Mouse (Mus musculus): ENCODE measurements around the gene Bbs9.
A peak's percentile ranks its signal among the peaks of the same experiment; 100 is the strongest.

Bbs9 gene

DNA sequence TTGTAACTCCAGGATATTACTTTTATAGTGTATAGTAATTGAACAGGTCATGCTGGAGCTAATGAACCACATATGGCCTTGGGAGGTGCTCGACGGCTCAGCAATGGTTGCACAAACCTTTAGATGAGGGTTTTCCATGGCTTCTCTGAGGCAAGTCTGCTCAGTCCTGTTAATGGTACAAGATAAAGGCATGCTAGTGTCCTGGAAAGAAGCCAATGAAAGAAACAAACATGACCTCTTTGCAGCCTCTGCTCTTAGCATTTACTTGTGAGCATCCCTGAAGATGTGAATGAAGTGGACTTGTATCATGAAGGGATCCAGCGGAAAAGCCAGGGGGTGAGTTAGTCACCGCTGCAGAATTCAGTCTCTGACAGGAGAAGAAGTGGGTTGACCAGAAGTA, 64.0 kb downstream of the Bbs9 start:
- no peak for DNase-seq

DNA sequence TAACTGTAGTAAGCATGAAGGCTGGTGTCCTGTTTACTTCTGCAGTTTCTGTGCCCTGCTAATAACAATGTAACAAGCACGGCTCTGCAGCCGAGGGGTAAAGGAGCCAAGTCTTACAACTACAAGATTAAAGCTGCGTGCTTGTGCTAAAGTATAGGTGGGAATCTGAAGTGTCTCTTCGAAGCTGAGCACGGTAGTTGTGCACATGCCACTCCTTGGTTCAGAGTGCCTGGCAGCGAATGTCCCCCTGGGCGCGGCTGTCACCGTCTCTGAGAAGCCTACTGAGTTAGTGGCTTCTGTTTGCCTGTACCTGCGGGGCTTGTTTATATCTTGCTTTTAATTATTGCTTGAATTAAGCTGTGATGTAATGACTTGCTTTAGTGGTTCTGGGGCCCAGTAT, 65.6 kb downstream of the Bbs9 start:
- DNase-seq: no peak

DNA sequence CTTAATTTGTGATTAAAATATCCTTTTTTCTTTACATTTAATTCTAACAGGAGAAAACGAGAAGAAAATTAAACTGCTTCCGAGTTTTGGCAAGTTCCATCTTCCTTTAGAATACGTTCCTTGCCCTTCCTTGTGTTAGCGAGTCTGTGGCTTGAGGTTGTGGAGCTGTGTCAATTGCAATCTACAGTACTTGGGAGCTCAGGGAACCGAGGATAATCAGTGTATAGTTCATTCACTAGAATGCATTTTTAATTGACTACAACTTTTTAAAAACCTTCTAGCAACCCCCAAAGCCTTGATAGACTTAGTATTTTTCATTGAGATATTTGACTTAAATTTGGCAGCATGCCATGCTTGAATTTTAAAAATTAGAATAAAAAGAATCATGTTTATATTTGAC, 68.0 kb downstream of the Bbs9 start:
- no peak for DNase-seq

DNA sequence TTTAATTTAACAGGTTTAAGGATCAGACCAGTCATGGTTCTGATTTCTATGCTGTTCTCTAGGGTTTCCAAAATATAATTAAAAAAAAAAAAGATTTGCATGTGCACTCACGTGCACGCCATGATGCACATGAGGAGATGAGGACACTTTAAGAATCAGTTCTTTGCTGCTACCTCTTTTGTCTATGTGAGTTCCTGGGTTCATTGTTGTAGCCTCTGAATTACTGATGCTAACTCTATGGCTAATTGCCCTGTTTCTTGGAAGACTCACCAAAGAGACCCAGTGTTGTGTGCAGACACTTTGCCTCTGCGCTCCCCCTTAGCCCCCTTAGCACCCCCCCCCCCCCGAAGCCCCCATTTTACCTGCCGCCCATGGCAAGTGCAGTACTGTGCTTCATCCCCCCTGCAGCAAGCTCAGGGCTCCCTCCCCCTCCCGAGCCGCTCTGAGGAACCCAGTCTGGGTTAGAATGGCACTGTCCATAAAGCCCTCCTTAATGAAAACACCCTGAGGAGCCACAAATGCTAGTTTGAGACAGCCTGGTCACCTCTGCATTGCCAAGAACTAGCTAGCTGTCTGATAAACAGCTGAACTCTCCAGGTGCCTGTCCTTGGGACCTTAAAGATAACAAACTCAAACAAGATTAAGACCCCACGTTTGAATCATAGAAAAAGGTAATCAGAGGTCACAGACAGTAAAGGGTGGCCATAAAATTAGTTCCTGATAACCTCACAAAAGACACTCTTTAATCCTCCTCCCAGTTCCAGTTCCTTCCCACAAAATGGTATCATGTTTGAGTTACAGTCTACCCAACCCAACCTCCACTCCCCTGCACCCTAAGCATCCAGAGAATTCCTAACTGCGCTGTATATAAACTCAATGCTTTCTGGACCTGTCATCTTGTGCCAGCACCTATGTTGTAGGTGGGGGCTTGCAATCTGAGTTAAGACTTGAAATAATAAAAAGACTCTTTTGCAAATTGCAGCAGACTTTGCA, 69.1 kb downstream of the Bbs9 start:
- DNase-seq: no peak

DNA sequence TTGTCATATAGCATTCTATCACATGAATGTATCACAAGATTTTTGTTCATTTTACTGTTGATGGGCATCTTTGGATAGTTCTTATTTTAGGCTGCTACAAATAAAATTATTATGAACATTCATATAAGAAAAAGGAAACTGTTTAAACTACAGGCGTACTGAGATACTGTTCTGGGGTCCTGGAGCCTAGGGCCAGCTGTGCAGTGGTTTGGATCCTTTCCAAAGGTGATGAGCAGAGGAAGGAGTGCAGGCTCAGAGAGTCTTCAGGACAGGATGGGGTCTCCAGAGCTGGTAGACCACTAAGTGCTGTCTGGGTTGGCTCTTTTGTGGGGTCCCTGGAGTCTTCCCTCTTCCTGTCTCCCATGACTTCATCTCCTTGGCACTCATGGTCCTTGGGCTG, 75.8 kb downstream of the Bbs9 start:
- no peak for DNase-seq

DNA sequence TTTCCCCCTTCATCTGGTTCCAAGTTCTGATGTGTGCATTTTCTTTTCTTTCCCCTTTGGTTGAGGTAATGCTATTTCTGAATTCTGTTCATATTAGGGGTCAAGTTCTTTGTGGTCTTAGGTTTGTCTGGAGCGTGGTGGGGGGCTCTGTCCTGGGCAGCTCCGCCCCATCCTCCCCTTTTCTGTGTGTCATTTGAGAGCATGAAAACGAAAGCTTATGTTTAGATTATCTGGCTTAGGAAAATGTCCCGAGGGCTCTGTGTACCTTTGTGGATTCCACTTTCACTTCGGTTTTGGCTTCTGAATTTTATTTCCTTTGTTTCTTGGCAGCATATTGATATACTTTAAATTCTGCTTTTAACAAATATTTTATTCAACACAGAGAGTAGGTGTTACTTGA, 80.6 kb downstream of the Bbs9 start:
- no peak for DNase-seq

DNA sequence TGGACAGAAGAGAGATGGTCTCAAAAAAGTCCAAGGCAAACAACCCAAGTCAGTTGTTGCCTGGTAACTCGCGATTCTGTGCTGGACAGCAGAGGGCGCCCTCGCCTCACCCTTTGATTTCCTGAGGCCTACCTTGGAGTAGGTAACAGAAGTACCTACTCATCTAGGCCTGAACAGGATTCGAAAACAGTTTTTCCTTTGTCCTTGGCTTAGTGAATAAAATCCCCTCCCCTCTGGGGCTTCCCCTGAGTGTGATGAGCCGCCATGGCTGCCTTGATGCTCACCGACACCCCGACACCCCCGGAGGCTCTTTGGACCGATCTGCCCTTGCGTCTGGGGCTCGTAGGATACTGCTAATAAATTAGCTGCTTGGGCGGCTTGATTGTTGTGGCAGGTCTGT, 82.0 kb downstream of the Bbs9 start:
- peak; percentile 58 for DNase-seq

DNA sequence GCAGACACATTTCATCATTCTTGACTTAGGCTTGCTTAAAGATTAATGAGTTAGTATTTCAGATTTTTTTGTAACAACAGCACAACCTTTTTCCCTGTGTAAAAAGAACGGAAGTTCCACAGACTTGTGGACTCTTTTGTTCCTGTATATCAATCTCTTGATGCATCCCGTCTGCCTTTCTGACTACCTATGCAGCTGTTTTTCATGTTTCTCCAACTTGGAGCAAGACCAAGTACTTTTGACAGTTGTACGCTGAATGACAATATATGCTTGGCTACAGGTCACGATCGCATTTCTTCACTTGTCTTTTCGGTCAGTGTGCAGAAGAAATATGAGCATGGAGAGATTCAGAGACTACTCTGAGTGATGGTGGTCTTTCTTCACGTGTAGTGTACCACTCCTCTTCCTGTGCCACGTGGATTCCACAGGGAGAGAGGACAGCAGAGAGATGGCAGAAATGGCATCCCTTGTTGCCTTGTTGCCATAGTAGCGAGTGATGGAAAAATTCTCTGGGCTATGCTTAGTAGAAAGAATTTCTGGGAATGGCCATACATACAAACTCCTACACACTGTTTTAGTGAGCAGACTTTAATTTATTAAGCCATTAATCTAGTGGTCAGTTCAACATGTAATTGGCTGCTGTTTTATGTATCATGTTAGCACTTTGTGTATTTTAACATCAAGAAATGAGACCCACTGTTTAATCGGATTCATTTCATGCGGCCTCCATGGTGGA, 88.3 kb downstream of the Bbs9 start:
- DNase-seq: no peak

DNA sequence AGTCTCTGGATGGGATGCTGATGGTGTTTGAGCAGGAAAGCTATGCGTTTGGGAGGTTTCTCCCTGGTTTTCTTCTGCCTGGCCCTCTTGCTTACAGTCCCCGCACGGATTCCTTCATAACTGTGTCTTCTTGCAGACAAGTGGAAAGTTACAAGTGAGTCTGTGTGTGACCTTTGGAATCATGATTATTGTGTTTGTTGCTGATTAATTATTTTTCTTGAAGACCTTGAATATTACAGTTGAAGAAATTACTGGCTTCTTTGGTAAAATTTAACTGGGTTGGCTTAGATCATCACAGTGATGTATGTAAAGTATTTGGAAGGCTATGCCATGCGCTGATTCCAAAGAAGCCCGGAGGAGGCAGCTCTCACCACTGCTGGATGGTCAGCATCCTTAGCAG, 92.2 kb downstream of the Bbs9 start:
- no peak for DNase-seq

DNA sequence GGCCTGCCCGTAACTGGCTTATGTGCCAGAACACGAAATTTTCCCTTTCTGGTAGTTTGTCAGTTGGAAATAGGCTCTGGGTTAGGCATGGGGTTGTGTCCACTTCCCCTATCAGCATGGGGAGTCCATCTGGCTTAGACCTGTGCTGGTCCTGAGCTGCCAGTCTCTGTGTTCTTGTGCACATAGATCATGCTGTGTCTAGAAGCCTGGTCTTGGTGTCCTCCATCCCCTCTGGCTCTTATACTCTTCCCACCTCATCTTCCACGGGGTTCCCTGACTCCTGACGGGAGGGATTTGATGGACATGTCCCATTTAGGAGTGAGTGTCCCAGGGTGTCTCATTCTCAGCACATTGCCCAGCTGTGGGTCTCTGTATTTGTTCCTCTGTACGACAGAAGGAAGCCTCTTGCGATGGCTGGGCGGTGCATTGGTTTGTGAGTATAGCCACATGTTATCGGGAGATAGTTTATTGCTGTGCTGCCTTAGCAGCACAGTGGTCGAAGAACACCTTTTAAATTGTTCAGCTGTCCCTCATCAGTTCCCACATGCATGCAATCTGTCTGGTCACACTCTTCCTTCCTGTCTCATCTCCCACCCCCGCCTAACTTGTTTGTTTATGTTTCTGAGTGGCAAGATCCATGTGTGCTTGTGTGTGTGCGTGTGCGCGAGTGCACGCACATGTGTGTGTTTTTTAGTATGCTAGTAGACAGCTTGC, 101.1 kb downstream of the Bbs9 start:
- no peak for DNase-seq

DNA sequence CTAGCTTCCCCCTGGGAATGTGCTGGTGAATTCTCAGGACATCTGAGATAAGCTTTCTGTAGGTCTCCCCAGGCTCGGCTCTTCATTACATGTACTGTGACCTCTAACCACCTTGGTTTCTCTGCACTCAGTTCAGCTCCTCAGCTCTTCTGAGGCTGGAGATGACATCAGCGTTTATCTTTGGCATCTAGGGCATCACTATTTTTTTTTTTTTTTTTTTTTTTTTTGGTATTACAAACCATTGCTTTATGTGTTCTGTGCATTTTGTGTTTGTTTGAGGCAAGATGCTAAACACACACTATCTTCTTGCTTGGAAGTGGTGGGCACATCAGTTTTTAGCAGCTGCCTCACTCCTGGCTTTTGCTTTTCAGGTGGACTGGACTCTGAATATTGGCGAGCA, 102.8 kb downstream of the Bbs9 start:
- no peak for DNase-seq

DNA sequence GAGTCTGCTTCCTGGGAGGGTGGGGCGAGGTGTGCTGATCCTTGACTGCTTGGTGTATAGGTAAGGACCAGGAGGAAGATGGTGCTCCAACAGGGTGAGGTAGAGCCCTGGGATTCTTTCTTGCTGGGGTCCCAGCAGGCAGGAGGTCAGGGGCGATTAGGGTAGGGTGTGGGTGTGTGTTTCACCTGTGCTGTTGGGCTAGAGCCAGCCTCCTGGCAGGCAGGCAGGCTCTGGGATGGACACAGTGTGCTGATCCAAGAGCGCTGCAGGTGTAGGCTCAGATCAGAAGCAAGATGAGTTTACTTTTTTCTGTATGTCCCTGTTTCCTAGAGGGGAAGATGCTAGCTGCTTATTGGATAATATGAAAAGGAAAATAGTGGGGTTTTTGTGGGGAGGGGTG, 108.7 kb downstream of the Bbs9 start:
- DNase-seq: peak; percentile 21

DNA sequence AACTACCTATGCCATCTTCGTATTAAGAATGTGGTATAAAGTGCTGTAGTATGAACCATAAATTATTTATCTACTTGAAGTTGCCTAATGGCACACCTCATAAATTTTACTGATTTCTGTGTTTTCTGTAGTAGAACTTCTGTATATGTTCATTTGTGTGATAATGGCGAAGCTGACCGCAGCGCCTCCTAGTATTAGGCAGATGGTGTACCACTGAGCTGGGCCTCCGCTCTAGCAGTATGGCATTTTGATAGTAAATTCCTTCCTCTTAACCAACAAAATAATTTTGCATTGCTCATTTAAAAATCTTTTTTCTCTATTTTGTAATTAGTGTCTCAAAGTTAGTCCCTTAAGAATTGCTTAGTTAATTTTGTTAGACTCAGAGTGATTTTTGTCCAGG, 117.5 kb downstream of the Bbs9 start:
- DNase-seq: no peak

DNA sequence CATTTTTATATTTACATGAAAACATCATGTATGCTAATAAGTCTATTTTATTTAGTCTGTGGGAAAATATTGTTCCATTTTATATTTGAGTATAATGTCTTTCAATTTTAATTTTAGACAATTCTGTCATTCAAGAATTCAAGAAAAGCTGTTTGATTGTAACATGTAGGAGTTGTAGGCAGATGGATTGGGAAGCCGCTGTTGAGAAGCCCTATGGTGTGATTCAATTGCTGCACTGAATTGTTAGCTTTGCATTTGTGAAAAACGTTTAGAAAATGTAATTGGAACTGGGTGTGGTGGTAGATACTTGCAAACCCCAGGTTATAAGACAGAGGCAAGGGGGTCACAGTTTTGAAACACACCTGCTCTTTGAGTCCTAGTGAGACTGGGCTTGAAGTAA, 121.1 kb downstream of the Bbs9 start:
- DNase-seq: no peak

DNA sequence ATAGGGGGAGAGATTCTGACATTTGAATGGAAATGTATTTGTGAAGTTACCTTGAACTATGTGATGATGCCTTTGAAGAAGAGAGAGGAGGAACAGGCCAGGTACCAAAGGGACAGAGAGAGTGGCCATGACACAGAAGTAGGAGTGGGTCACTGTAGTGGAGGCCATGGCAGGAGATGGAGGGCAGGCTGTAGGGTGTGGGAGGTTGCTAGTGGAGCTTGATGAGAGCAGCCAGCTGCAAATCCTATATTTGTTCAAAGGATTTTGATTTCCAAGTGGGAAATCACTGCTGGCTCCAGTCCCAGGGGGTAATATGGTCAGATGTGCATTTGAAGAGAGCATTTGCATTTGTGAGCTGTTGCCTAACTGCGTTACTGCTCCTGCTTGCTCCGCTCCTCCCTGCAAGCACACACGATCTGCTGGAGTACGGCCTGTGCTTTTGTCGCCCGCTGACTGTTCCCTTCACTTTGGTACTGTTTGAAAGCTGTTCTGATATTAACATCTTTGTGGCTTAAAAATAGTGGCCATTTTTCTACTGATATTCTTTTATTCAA, 137.8 kb downstream of the Bbs9 start:
- no peak for DNase-seq

DNA sequence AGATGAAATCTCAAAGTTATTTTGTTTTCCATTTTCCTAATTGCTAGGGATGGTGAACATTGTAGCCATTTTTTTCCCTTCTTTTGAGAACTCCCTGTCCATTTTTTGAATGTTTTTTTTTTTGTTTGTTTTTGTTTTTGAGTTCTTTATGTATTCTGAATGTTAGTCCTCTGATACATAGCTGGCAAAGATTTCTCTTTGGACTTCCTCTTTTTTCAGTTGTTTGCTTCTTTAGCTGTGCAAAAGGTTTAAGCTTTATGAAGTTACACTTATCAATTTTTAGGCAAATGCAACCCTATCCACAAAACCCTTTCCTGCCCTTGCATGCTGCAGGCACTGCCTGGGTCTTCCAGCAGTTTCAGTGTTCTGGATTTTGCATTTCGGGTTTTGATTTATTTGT, 143.7 kb downstream of the Bbs9 start:
- no peak for DNase-seq

DNA sequence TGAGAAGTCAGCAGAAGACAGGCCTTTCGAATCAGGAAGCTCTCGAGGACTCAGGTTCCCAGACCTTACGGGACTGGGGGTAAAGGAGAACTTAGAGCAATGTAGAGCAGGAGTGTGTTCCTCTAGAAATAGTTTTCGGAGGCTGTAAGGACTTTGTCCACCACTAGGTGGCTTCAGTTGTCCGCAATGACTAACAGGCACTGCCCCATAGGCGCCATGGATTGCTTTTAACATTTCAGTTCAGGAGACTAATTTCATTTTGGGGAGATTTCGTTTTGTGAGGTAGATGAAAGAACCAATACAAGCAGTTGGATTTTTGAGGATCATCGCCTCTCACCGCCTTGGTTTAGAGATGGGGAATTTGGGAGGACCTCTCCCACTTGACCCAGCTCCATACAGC, 149.5 kb downstream of the Bbs9 start:
- DNase-seq: peak; percentile 23

DNA sequence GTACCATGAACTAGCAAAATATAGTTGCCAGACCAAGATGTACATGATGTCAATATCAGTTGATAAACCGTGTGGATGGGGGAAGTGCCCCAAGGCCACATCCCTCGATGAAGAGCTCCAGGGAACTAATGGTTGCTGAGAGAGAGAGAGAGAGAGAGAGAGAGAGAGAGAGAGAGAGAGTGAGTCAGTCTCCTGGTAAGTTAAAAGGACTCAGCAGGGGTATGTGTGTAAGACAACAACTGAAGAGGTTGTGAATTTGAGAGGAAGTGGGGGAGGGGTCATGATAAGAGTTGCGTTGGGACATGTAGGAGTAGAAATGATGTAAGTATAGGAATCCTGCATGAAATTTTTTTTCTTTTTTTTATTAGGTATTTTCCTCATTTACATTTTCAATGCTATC, 150.5 kb downstream of the Bbs9 start:
- DNase-seq: no peak

DNA sequence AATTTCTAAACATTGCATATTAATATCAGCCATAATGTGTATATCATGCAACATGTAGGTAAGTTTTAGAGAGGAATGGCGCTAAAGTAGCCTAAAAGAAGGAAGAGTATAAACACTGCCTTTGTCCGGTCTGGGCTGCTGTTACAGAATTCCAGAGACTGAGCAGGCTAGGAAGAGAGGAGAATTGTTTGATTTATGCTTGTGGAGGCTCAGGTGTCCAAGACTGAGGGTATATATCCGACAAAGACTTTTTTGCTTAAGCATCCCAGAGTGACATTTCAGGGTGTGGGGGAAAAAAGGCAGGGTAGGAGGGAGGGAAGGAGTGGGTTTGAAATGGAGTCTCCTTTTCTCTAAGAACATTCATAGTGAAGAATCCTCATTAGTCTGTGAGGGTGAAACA, 152.4 kb downstream of the Bbs9 start:
- DNase-seq: no peak

DNA sequence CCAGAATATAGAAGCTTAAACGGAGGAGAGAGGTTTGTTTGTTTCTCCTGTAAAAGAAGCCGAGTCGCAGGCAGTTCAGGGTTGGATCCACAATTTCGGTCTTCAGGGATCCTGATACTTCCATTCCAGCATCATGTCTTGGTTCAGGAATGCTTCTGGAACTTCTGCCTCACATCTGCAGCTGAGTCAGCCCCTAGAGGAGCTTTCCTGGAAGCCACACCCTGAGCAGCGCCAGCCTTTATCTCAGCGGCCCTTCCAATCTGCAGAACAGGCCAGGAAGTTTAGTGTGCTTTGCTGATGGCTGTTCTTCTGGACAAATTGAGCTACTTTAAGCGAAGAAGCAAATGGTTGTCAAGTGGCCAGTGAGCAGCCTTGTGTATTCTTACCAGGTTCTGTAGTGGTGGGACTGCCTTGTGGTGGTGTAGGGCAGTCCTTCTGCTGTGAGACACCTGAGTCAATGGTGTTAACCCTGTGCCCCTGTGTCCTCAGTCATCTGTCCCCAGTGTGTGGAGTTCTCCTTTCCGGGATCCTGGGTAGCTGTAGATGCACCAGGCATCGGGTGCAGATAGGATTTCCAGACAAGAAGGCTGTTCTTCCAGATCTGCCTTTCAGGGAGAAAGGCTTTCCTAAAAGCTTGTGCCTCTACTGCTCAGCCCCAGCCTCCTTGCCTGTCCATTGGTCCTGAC, 157.4 kb downstream of the Bbs9 start:
- no peak for DNase-seq

DNA sequence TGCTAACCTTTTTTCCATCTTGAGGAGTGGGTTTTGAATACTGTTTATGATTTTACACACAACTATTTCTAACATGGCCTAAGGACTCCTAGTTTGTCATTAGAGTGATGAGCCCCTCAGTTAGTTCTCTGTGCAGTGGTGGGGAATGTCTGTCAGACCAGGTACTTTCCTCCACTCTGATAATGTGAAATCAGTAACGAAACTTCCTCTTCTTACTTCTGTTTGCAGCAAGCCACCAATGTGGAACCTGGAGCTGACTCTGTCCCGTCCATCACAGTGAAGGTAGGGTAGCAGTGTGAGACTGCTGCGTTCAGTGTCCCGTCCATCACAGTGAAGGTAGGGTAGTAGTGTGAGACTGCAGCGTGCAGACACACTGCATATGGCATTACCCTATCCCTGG, 163.0 kb downstream of the Bbs9 start:
- DNase-seq: no peak

DNA sequence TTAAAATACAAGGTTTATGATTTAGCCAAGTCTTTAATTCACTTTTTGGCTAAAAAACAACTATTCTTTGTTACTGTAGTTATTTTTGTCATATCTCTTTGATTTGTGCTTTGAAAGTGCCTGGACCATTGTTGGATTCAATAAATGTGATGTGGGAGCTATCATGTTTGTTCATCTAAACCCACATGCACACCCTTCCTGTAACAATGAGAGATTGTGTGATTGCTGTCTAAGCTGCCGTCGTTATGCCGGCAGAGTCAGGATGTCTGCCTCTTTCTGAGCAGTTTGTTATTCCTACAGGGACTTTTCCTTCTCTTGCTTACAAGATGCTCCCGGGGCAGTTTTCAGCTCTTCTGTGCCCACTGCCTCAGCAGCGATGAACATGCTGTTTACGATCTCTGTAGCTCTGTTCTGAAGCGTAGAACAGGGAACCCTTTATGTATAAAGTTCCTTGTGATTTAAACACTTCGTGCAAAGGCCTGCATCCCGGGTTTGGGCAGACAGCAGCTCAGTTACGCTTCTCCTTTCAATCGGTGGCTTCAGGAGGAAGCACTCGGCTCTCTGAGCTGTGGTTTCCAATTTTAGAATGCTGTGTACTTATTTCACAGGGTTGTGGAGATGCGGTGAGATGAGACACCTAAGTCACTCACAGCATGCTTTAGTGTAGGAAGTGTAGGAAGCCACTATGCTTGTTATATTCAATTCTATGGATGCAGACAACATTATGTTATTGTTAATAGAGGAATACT, 165.3 kb downstream of the Bbs9 start:
- no peak for DNase-seq
